Mouse (Mus musculus) cerebellum, adult 11 months (tissue): ENCODE results near the gene Tmem94.

Experiments
- DNase-seq: peaks from one replicate; pipeline ENCODE4 v3.0.0; 2022

The Tmem94 gene

DNA sequence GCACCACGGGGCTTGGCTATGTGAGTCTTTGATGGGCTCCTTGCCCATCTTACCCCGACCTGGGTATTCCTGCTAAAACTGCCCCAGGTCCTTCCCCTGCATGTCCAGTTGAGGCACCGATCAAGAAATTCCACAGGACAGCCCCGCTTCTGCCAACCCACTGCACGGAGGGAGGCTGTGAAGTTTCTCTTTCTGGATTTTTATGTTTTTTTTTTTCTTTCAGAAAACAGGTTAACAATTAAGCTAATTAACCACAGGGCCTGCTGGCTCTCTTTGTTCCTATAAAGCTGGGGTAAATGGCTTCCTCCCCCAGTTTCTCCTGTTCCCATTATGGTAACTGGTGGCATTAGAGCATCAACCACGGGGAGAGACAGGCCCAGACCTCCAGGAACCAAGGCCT lies 68.8 kb downstream of the Tmem94 start:
- DNase-seq = no peak

DNA sequence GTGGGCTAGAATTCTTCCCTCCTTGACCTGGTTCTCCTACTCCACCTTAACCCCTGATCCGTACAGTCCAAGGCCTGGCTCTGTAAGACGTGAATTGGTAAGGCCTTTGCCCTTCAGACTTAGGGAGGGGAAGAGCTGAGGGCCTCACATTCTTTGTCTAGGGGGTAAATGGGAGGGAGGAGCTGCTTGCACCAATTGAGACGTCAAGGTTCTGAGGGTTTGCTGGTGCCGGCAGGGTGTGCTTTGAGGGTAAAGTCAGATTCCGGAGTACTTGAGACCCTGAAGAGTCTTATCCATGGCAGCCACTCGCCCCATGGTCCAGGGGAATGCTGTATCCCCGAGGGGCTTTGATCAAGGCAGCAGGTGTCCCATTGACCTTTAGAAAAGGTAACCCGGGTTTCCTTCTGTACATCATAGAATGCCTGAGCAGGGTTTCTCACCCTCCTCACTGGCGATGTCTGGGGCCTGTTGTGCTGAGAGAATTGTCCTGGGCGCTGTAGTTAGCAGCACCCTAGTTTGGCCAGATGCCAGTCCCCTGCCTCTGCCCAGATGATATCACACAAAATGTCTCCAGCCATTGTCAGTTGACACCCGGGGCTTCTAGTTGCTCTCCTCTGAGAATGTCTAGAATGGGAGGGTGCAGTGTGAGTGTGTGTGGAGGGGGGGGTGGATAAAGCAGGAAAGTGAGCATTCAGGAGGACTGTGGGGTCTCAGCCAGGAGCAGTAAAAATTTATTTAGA lies 71.6 kb downstream of the Tmem94 start:
- DNase-seq = no peak

DNA sequence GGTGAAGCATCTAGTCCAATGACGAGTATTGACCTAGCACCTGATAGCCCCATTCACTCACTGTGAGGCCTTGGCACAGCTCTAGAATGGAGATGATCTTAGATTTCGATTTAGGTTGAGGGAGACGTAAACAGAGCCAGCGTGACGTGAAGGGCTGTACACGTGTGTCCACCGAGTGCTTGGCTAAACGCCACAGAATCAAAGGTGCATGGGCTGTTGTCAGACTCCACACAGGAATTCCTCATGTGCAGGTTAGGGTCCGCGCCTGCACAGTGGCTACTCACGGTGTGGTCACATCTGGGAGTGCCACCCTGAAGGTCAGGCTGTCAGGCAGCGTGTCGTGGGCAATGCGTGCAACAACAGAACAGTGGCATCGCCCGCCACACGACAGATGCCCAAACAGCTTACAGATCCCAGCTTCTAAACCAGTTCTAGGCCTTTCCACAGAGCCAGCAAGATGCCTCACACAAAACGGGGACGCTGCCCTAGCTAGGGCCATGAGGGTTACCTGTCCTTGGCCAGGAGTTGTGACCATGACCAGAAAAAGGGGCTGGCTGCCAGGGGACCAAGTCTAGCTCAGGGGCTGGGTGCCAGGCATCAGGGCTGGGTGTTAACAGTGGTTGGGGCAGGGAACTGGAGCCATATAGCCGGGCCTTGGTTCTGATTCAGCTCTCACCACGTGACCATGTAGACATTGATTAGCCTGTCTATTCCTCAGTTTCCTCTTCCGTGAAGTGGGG lies 72.5 kb downstream of the Tmem94 start:
- no peak for DNase-seq

DNA sequence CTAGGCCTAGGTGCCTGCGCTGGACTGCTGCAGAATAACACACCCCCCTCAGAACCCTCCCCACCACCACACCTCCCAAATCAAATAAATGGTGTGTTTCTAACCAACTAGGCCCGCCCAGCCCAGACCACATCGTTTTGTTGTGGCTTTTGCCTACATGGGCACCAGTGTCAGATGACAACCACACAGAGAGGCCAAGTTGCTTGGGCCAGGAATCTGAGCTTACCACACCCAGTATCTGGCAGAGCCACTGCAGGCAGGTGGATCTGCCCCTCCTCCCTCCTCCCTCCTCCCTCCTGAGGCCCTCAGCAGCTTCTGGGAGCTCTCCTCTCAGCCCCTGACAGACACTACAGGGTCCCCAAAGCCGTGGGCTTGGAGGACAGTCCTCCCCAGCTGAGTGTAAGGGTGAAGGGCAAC lies 73.7 kb downstream of the Tmem94 start:
- DNase-seq = no peak

DNA sequence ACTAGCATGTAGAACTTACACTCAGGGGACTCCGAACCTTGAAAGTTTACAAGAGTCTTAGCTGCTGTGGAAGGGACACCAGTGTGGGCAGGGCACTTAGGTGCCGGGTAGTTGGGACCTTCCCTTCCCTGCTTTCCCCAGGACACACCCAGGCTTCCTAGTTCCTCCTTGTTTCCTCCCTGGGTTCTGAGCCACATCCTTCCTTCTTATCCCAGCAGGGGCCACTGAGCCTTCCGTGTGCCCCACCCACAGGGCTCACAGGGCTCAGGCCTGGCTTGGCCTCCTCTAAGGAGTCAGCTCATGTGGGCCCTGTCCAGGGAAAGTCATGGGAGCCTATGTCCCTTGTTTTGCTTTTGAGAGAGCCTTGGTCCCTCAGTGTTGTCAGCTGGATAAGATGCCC lies 74.5 kb downstream of the Tmem94 start:
- DNase-seq = no peak

DNA sequence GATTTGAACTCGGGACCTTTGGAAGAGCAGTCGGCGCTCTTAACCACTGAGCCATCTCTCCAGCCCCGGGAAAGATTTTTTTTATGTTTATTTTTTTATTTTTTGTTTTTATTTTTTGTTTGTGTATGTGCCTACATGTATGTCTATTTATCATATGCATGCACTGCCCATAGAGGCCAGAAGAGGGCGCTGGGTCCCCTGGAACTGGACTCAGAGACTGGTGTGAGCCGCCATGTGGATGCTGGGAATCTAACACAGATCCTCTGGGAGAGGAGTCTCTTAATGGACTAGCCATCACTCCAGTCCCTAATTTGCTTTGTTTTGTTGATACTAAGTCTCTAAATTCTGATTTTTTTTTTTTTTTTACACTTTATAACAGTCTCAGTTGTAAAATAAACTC lies 75.8 kb downstream of the Tmem94 start:
- DNase-seq = no peak

DNA sequence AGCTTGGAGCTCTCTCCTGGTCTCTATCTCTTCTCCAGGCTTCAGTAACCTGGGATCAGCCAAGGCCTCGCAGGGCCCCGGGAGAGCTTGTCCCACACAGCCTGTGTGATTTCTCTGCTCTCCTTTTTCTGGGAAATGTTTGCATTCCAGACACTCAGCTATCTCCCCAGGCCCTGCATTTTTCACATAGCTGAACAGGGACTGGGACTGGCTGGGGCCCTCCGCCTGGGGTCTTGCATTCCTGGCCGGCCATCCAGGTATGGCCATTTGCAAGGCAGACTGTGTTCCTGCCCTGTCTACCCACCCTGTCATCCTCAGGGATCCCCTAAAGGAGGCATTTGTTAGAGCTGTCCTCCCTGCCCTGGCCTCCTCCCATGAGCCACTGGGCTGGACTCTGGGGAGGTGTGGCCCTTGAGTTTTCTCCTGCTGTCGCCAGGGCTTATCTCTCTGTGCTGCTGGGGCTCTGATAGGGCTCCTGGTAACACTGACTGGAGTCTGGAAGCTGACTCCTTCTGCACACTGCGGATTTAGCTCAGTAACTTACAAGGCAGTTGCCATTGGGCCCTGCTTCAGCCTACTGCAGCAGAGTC lies 76.8 kb downstream of the Tmem94 start:
- DNase-seq = no peak

DNA sequence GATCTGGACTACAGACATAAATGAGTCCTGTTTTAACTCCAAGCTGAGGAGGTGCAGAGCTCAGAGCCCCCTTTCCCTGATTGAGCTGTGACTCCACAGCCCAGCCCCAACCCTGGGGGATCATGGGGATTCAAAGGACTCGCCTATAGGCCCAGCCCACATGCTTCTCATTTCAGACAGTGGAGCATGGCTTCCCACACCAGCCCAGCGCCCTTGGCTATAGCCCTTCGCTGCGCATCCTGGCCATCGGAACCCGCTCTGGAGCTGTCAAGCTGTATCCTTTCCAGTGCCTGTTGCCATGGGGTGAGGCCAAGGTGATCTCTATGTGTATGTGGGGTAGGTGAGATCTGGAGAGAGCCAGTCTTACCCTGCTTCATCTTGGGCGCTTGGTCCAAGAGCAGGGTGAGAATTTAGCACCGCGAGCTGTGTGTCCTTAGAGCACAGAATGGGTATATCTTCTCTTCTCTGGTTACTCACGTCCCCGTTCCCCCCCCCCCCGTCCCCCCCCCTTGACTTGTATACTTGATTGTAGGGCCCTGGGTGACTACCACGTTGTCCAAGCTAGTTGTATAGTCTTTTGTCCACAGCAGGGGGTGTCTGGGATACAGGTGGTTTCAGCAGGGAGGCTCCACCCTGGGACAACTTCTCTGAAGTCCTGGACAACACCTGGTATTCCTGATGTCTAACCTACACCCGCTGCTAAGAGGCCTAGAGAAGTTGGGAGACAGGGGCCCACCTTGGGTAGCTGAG lies 78.1 kb downstream of the Tmem94 start:
- no peak for DNase-seq

DNA sequence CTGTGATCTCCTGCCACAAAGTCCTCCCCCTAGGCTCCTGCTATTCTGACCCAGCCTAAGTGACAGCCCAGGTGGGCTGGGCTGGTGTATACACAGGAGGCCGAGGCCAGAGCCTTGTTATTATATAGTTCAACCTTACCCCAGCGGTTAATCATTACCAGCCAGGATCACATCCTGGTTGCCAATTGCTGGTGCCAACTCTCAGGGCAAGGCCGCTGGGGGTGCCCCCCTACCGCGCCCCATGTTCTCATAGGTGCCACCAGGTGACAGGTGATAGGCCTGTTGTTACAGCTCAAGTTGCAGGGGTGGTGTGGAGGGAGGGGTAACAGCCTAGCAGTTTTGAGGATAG lies 78.6 kb downstream of the Tmem94 start:
- no peak for DNase-seq

DNA sequence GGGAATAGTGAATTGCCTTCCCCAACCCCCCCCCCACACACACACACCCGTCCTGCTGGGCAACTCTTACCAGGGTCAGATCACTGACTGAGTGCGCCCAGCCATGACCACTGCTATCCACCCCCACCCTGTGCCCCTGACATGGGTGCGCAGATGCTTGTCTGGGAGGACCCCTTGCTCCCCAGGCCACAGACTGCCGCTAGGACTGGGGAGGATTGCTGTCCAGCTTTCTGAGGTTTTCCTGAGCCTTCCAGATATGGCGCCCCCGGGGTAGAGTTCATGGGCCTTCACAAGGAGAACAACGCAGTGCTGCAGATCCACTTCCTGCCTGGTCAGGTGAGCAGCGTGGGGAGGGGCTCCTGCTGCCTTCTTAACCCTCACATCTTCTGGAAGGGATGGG lies 79.0 kb downstream of the Tmem94 start:
- no peak for DNase-seq

DNA sequence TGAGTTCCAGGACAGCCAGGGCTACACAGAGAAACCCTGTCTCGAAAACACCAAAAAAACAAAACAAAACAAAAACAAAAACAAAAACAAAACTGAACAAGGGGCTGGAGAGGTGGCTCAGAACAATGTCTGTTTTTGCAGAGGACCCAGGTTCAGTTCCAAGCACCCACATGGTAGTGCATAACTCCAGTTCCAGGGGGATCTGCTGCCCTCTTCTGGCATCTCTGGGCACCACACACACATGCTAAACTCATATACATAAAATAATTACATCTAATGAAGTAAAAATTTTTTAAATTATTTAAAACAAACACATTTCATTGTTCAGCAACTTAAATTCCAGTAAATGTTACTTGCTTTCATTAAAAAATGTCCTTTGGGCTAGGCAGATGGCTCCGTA lies 80.6 kb downstream of the Tmem94 start:
- no peak for DNase-seq
